Mouse (Mus musculus) embryonic fibroblast, embryonic 13.5 days (primary cell): ENCODE measurements around the gene Cep57l1.

Source experiments
- CTCF ChIP-seq: IDR thresholded peaks from 2 replicates; pipeline ENCODE4 v1.5.1; 2011; ENCODE audit warnings: mild to moderate bottlenecking, control low read depth, low read length, moderate library complexity, borderline replicate concordance; ENCODE audit not compliant: insufficient read depth
- POLR2A ChIP-seq: IDR thresholded peaks from 2 replicates; pipeline ENCODE4 v1.6.1; 2011; ENCODE audit warnings: low read depth, mild to moderate bottlenecking, control low read depth, low read length, moderate library complexity

GRCm38 (mm10) chr10:41814305-41814853 lies 4.7 kb upstream of the Cep57l1 start:
- TF ChIP-seq POLR2A: no peak
- TF ChIP-seq CTCF: no peak
